Mouse (Mus musculus) E14TG2a.4 (cell line): Measurements from ENCODE around the gene Slc31a2.

ENCODE experiments used
- CTCF ChIP-seq: conservative IDR thresholded peaks from 2 replicates; pipeline ENCODE4 v1.5.1; 2014; ENCODE audit warnings: low read length
- POU5F1 ChIP-seq: IDR thresholded peaks from 2 replicates; pipeline ENCODE4 v1.6.1; 2014; ENCODE audit warnings: low read length, borderline replicate concordance

GRCm38 (mm10) chr4:62285576-62285975 lies 23.2 kb downstream of the Slc31a2 start:
- TF ChIP-seq CTCF (no peak), POU5F1 (no peak)
